Mouse (Mus musculus) myocyte (in vitro differentiated cells): ENCODE results near the gene Timmdc1. TPM values are rescaled to one million over a fixed set of nuclear protein-coding genes. Genes with fewer than 3 reads are reported as not detected.

ENCODE experiments used
- H3K27me3 ChIP-seq: one replicate; pipeline ENCODE4 v1.6.1; 2011; ENCODE audit not compliant: control insufficient read depth, insufficient read depth, insufficient read length
- H3K36me3 ChIP-seq: one replicate; pipeline ENCODE4 v1.6.1; 2011; ENCODE audit not compliant: control insufficient read depth, insufficient read depth
- H3K4me2 ChIP-seq: one replicate; pipeline ENCODE4 v1.6.1; 2011; ENCODE audit warnings: low read depth, control low read depth
- H3K4me3 ChIP-seq: one replicate; pipeline ENCODE4 v1.5.1; 2011; ENCODE audit warnings: mild to moderate bottlenecking, control low read depth, moderate library complexity
- H3K79me2 ChIP-seq: one replicate; pipeline ENCODE4 v1.6.1; 2011; ENCODE audit not compliant: control insufficient read depth, insufficient read depth
- H3ac ChIP-seq: one replicate; pipeline ENCODE4 v1.6.1; 2011; ENCODE audit not compliant: control insufficient read depth, insufficient read length
- CEBPB ChIP-seq: IDR thresholded peaks from 2 replicates; pipeline ENCODE4 v1.6.1; 2011; ENCODE audit warnings: mild to moderate bottlenecking, moderate library complexity; ENCODE audit not compliant: poor library complexity, insufficient read depth, severe bottlenecking
- E2F4 ChIP-seq: IDR thresholded peaks from one replicate; pipeline ENCODE4 v1.6.1; 2011; ENCODE audit warnings: mild to moderate bottlenecking, control low read depth, moderate library complexity; ENCODE audit not compliant: insufficient read depth
- MAX ChIP-seq: IDR thresholded peaks from one replicate; pipeline ENCODE4 v1.6.1; 2011; ENCODE audit warnings: low read depth, mild to moderate bottlenecking, control low read depth
- MYOD1 ChIP-seq, 3 experiments: IDR thresholded peaks; one replicate each; pipeline ENCODE4 v1.6.1; 2011; ENCODE audit warnings: control low read depth in 2 of 3, low read depth in 2 of 3, mild to moderate bottlenecking in 2 of 3, moderate library complexity in 1 of 3; ENCODE audit not compliant: insufficient read length in 2 of 3, control insufficient read depth in 1 of 3
- MYOG ChIP-seq, 3 experiments: IDR thresholded peaks; one replicate each; pipeline ENCODE4 v1.6.1; 2011; ENCODE audit warnings: control low read depth in 2 of 3, low read depth in 2 of 3, mild to moderate bottlenecking in 2 of 3; ENCODE audit not compliant: insufficient read length in 2 of 3, control insufficient read depth in 1 of 3, insufficient read depth in 1 of 3
- POLR2A ChIP-seq: IDR thresholded peaks from one replicate; pipeline ENCODE4 v1.6.1; 2011; ENCODE audit warnings: low read depth, mild to moderate bottlenecking, control low read depth, moderate library complexity; ENCODE audit not compliant: insufficient read length
- POLR2AphosphoS2 ChIP-seq: IDR thresholded peaks from one replicate; pipeline ENCODE4 v1.6.1; 2011; ENCODE audit warnings: low read depth, control low read depth; ENCODE audit not compliant: insufficient read length
- REST ChIP-seq: IDR thresholded peaks from one replicate; pipeline ENCODE4 v1.6.1; 2011; ENCODE audit warnings: mild to moderate bottlenecking, control low read depth, moderate library complexity; ENCODE audit not compliant: insufficient read depth, insufficient read length
- SRF ChIP-seq: IDR thresholded peaks from one replicate; pipeline ENCODE4 v1.6.1; 2011; ENCODE audit warnings: low read depth; ENCODE audit not compliant: control insufficient read depth, insufficient read length
- TCF12 ChIP-seq: IDR thresholded peaks from one replicate; pipeline ENCODE4 v1.6.1; 2011; ENCODE audit warnings: mild to moderate bottlenecking, control low read depth; ENCODE audit not compliant: poor library complexity, insufficient read depth, severe bottlenecking
- TCF3 ChIP-seq: IDR thresholded peaks from one replicate; pipeline ENCODE4 v1.6.1; 2011; ENCODE audit warnings: low read depth, control low read depth; ENCODE audit not compliant: insufficient read length
- USF1 ChIP-seq: IDR thresholded peaks from one replicate; pipeline ENCODE4 v1.6.1; 2011; ENCODE audit warnings: low read depth, mild to moderate bottlenecking, control low read depth, moderate library complexity
- polyA plus RNA-seq: library from polyadenylated mRNA; unstranded; fragments of >200 nt; fragmentation: generic; extraction: Trizol; gene quantifications from one replicate; pipeline ENCODE4 v1.2.1, GENCODE M21; 2012; ENCODE audit warnings: missing spikeins

Gene Timmdc1
- polyA plus RNA-seq, 1 experiment = 41.4 TPM

DNA sequence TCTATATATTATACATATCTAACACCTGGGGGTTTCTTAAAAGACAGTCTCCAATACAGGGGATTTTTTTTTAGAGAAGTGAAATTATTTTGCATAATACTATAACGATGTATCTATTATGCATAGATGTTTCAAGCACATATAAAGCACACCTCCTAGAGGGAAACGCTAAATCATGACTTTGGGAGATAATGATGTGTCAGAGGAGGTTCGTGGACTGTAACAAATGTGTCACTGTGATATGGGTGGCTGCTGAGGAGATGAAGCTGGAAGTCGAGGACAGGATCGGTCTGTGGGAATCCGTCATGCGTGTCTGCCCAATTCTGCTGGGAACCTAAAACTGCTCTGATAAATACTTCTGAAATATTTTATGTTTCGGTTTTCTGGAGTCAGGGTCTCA lies 60.7 kb downstream of the Timmdc1 start:
- H3ac ChIP-seq = no peak overlapping the region
- H3K36me3 ChIP-seq = peaks cover 4% of the 10 kb centered on the region
- H3K4me2 ChIP-seq = peak overlapping the region; percentile 65
- H3K27me3 ChIP-seq = no peaks in the 10 kb centered on the region
- peak overlapping the region; percentile 59 for H3K4me3 ChIP-seq
- H3K79me2 ChIP-seq = peaks cover 79% of the 10 kb centered on the region
- TF ChIP-seq CEBPB (no peak), TCF12 (no peak), POLR2A (no peak), POLR2AphosphoS2 (no peak), REST (no peak), USF1 (no peak), SRF (no peak), MYOG (IDR thresholded peaks at IDR 0.05; ENCODE audit: control insufficient read depth in 1 of 3, insufficient read depth in 1 of 3, insufficient read length in 2 of 3, low read depth in 2 of 3) (no peak), E2F4 (no peak), MAX (no peak), TCF3 (no peak)

GRCm38 (mm10) chr16:38459990-38460389 lies 62.5 kb downstream of the Timmdc1 start:
- H3K36me3 ChIP-seq = no peaks in the 10 kb centered on the region
- H3ac ChIP-seq = no peak overlapping the region
- H3K4me3 ChIP-seq = peak overlapping the region; percentile 59
- peak overlapping the region; percentile 65 for H3K4me2 ChIP-seq
- H3K79me2 ChIP-seq = peaks cover 62% of the 10 kb centered on the region
- H3K27me3 ChIP-seq = no peaks in the 10 kb centered on the region
- TF ChIP-seq USF1 (no peak), REST (no peak), TCF12 (no peak), CEBPB (no peak), POLR2A (no peak), TCF3 (no peak), E2F4 (no peak), POLR2AphosphoS2 (no peak), MAX (no peak), MYOG (IDR thresholded peaks at IDR 0.05; ENCODE audit: control insufficient read depth in 1 of 3, insufficient read depth in 1 of 3, insufficient read length in 2 of 3, low read depth in 2 of 3) (no peak), SRF (no peak), MYOD1 (IDR thresholded peaks at IDR 0.05; ENCODE audit: control insufficient read depth in 1 of 3, insufficient read length in 2 of 3, low read depth in 2 of 3) (no peak)

DNA sequence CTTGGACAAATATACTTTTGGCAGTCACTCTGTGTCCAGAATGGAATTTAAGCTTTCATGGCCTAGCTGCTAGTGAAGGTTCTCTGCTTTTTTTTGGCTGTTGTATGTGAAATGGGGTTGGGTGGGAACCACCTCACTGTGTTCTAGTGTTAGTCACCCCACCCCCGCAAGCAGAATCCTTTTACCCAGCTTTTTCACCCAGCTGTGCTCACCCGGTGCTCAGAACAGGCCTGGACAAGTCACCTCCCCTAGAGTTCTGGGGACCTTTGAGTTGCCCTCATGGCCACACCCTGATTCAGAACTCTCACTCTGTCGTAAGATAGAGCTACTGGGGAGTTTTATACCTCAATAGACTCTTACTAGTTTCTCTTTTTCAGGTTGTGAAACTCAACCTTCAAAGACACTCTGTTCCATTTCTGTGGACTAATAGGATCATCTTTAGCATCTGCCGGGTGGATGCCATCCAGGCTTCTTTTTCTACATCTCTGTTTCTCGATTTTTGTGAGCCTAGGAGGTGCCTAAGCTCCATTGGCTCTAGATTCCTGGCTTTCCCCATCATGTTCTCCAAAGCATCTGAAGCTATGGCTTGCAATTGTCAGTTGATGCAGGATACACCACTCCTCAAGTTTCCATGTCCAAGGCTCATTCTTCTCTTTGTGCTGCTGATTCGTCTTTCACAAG lies 63.7 kb downstream of the Timmdc1 start:
- peaks cover 50% of the 10 kb centered on the region for H3K79me2 ChIP-seq
- no peak for TF ChIP-seq SRF
- TF ChIP-seq POLR2A = peak; percentile 28
- peak in 1 of 3 experiments; percentile 8 for TF ChIP-seq MYOG (IDR thresholded peaks at IDR 0.05; ENCODE audit: control insufficient read depth in 1 of 3, insufficient read depth in 1 of 3, insufficient read length in 2 of 3, low read depth in 2 of 3)
- peak in 1 of 3 experiments; percentile 6 for TF ChIP-seq MYOD1 (IDR thresholded peaks at IDR 0.05; ENCODE audit: control insufficient read depth in 1 of 3, insufficient read length in 2 of 3, low read depth in 2 of 3)
- no peak for TF ChIP-seq E2F4
- no peak for TF ChIP-seq MAX
- H3ac ChIP-seq = no peak overlapping the region
- H3K27me3 ChIP-seq = no peaks in the 10 kb centered on the region
- no peaks in the 10 kb centered on the region for H3K36me3 ChIP-seq
- H3K4me2 ChIP-seq = peak overlapping the region; percentile 65
- peak overlapping the region; percentile 59 for H3K4me3 ChIP-seq

GRCm38 (mm10) chr16:38456812-38457567 lies 65.5 kb downstream of the Timmdc1 start:
- H3K79me2 ChIP-seq = peaks cover 37% of the 10 kb centered on the region
- H3K4me2 ChIP-seq = no peak overlapping the region
- H3K27me3 ChIP-seq = no peaks in the 10 kb centered on the region
- no peak for TF ChIP-seq CEBPB
- TF ChIP-seq POLR2AphosphoS2 = no peak
- TF ChIP-seq TCF3 = no peak
- TF ChIP-seq MAX = no peak
- TF ChIP-seq USF1 = no peak
- TF ChIP-seq E2F4 = no peak
- no peak for TF ChIP-seq SRF
- no peak for TF ChIP-seq TCF12
- no peak for TF ChIP-seq POLR2A
- no peak for TF ChIP-seq REST
- no peak for TF ChIP-seq MYOD1 (IDR thresholded peaks at IDR 0.05; ENCODE audit: control insufficient read depth in 1 of 3, insufficient read length in 2 of 3, low read depth in 2 of 3)
- no peak for TF ChIP-seq MYOG (IDR thresholded peaks at IDR 0.05; ENCODE audit: control insufficient read depth in 1 of 3, insufficient read depth in 1 of 3, insufficient read length in 2 of 3, low read depth in 2 of 3)
- H3K36me3 ChIP-seq = no peaks in the 10 kb centered on the region
- no peak overlapping the region for H3ac ChIP-seq
- no peak overlapping the region for H3K4me3 ChIP-seq
